Mouse (Mus musculus): ENCODE results near the gene Phc2. TPM values are rescaled to one million over a fixed set of nuclear protein-coding genes. Genes with fewer than 3 reads are reported as not detected.

Phc2 gene
- polyA plus RNA-seq, 1 experiment from 2014 or later: 7.5 TPM

DNA sequence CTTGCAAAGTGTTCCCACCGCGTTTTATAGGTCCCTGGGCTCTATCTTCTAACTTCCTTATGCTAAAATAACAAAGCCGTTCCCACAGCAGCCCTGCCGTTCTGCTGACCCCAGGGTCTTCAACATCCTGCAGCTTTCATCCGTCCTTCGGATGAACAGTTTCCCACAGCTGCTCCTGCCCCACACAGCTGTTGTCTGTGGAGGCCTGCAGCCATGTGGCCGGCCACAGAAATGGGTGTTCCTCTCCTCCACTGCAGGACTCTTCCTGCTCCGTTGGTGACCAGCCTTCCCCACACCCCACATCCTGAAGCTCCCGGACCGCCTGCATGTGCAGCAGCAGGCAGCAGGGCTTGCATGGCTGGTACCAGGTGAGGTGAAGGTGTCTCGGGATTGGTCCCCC, 17.3 kb upstream of the Phc2 start:
- 44% methylated on average over 11 of the region's 11 CpGs for WGBS
- Histone ChIP-seq H3K27ac (ENCODE audit: low read length) (no peak overlapping the region), H3K9me3 (replicated peaks; ENCODE audit: control insufficient read depth, low read length) (no peaks in the 10 kb centered on the region), H3K9ac (ENCODE audit: low read length) (no peak overlapping the region), H3K36me3 (ENCODE audit: control insufficient read depth, insufficient read depth) (no peaks in the 10 kb centered on the region), H3K27me3 (ENCODE audit: control insufficient read depth, insufficient read depth, low read length) (no peaks in the 10 kb centered on the region), H3K4me3 (ENCODE audit: low read length) (no peak overlapping the region), H3K4me2 (ENCODE audit: low read depth, low read length) (no peak overlapping the region), H3K4me1 (ENCODE audit: control insufficient read depth, insufficient read depth, low read length) (0 out of 2 replicates have a peak, but pooled peaks cover 3% of the 10 kb centered on the region)
- ATAC-seq (replicated peaks; ENCODE audit: extremely low read depth, insufficient read depth, low FRiP score): peak; percentile 19; the same call in 1 of the 2 replicates

DNA sequence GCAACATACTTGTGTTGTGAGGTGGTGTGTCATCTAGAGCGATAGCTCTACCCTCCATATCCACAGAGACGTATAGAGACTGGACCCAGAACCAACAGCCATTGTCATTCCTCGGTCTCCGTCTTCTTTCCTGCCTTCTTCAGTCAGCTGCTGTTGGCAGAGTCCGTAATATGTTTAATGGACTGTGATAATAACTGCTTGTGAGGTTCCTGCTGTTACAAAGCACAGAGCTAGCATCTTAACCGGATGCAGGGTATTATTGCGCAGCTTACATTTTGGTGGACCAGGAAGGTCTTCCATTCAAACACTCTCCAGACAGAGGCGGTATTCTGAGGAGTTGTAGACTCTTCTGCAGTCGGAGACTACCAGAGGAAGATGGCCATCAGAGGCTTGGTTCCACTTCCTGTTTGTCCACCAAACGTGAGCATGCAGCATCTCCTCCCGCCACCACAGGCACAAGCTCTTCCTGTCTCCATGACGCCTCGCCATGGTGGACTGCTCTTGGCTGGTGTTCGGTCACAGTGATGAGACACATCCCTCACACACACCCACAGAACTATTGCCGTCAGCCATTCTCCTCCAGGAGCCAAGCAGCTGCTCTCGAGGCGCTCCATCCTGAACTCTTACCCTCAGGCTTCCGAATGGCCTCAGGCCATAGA, 16.1 kb upstream of the Phc2 start:
- no peak for ATAC-seq (replicated peaks; ENCODE audit: extremely low read depth, insufficient read depth, low FRiP score)
- 0 out of 2 replicates have a peak, but pooled peaks cover 5% of the 10 kb centered on the region for H3K4me1 ChIP-seq (ENCODE audit: control insufficient read depth, insufficient read depth, low read length)

DNA sequence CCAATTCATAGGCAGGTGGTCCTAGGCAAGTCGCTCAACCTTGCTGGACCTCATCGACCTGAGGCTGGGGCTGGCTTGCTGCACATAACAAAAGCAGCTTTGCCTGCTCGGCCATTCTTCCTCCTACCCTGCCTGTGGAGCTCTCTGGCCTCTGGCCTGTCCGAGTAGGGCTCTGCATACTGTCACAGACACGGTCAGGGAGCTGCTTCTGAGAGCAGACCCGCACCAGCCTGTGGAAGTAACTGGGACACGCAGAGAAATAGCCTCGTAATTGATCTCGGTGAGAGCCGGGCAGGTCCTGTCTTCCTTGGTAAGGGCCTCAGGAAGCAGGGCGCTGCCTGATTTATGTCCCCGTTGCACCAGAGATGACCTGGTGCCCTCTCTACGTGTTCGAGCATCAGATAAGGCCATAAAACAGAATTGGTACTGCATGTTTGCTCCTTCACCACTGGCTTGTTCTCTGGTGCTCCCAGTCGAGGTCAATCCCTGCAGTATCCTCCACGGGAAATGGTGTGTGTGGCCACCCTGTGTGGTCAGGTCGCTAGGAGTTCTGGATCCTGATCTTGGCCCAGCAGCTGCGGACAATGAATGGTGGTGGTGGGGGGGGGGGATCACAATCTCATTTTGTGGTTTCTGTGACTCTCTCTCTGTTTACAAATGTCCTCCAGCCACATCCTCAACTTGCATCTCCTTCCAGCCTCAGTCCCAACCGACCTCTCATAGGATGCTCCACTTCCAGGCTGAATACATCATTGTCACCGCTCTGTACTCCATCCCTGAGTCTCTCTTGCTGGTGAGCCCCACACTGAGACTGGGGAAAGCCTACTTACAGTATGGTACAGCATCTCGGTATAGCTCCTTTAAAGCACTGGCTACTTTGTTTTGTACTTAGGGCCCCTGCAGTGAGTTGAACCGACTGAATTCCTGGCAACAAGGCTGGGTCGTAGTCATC, 12.5 kb upstream of the Phc2 start:
- ATAC-seq (replicated peaks; ENCODE audit: extremely low read depth, insufficient read depth, low FRiP score): no peak
- H3K4me1 ChIP-seq (ENCODE audit: control insufficient read depth, insufficient read depth, low read length): 0 out of 2 replicates have a peak, but pooled peaks cover 6% of the 10 kb centered on the region
- H3K9me3 ChIP-seq (replicated peaks; ENCODE audit: control insufficient read depth, low read length): no peaks in the 10 kb centered on the region
- 39% methylated on average over 23 of the region's 23 CpGs for WGBS
- no peak overlapping the region for H3K27ac ChIP-seq (ENCODE audit: low read length)
- no peak overlapping the region for H3K4me2 ChIP-seq (ENCODE audit: low read depth, low read length)
- no peaks in the 10 kb centered on the region for H3K36me3 ChIP-seq (ENCODE audit: control insufficient read depth, insufficient read depth)
- no peak overlapping the region for H3K4me3 ChIP-seq (ENCODE audit: low read length)
- H3K27me3 ChIP-seq (ENCODE audit: control insufficient read depth, insufficient read depth, low read length): no peaks in the 10 kb centered on the region
- no peak overlapping the region for H3K9ac ChIP-seq (ENCODE audit: low read length)

More for the DNA sequence above, 16.1 kb upstream of the Phc2 start:
- Histone ChIP-seq H3K36me3 (ENCODE audit: control insufficient read depth, insufficient read depth) (no peaks in the 10 kb centered on the region), H3K9me3 (replicated peaks; ENCODE audit: control insufficient read depth, low read length) (no peaks in the 10 kb centered on the region), H3K4me3 (ENCODE audit: low read length) (no peak overlapping the region), H3K27me3 (ENCODE audit: control insufficient read depth, insufficient read depth, low read length) (no peaks in the 10 kb centered on the region), H3K9ac (ENCODE audit: low read length) (no peak overlapping the region), H3K4me2 (ENCODE audit: low read depth, low read length) (no peak overlapping the region), H3K27ac (ENCODE audit: low read length) (no peak overlapping the region)
- 79% methylated on average over 18 of the region's 18 CpGs for WGBS

DNA sequence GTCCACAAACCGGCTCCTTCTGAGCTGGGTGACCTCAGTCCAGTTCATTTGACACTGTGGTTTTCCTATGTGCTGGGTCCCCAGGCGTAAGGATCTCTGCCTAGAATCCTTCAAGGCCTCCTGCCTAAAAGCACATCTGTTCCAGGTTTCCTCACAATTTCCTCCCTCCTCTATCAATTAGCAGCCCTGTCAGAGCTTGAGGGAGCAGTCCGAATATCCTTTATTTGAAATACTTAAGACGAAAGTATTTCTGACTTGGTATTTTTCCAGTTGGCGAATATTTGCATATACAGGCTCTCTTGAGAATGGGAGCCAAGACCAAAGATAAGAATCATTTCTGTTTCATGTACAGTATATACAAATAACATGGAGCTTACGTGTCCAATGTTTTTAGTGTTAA, 8.6 kb upstream of the Phc2 start:
- no peak overlapping the region for H3K27ac ChIP-seq (ENCODE audit: low read length)
- 69% methylated on average over 6 of the region's 6 CpGs for WGBS
- H3K36me3 ChIP-seq (ENCODE audit: control insufficient read depth, insufficient read depth): no peaks in the 10 kb centered on the region
- H3K9me3 ChIP-seq (replicated peaks; ENCODE audit: control insufficient read depth, low read length): no peaks in the 10 kb centered on the region
- H3K4me3 ChIP-seq (ENCODE audit: low read length): no peak overlapping the region
- no peak for ATAC-seq (replicated peaks; ENCODE audit: extremely low read depth, insufficient read depth, low FRiP score)
- 0 out of 2 replicates have a peak, but pooled peaks cover 6% of the 10 kb centered on the region for H3K4me1 ChIP-seq (ENCODE audit: control insufficient read depth, insufficient read depth, low read length)
- no peak overlapping the region for H3K9ac ChIP-seq (ENCODE audit: low read length)
- no peak overlapping the region for H3K4me2 ChIP-seq (ENCODE audit: low read depth, low read length)
- no peaks in the 10 kb centered on the region for H3K27me3 ChIP-seq (ENCODE audit: control insufficient read depth, insufficient read depth, low read length)

DNA sequence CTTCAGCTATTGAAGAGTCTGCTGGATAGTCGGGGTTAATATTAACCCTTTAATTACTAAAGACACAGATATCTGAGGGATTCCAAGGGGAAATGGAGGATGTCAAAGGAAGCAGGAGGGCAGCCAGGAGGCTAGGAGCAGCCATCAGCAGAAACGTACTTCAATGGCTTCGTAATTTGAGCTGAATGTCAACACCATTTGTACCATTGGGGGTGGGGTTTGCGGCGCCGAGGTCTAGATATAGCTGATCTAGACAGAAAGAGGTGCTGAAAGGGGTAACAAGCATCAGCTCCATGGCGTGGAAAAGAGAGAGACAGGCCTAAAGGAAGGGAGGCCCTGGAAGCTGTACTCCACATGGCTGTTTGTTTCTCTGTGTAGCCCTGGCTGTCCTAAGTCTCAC, 7.7 kb upstream of the Phc2 start:
- Histone ChIP-seq H3K27ac (ENCODE audit: low read length) (no peak overlapping the region), H3K4me1 (ENCODE audit: control insufficient read depth, insufficient read depth, low read length) (0 out of 2 replicates have a peak, but pooled peaks cover 6% of the 10 kb centered on the region), H3K4me3 (ENCODE audit: low read length) (no peak overlapping the region), H3K27me3 (ENCODE audit: control insufficient read depth, insufficient read depth, low read length) (no peaks in the 10 kb centered on the region), H3K4me2 (ENCODE audit: low read depth, low read length) (no peak overlapping the region), H3K9ac (ENCODE audit: low read length) (no peak overlapping the region), H3K36me3 (ENCODE audit: control insufficient read depth, insufficient read depth) (no peaks in the 10 kb centered on the region), H3K9me3 (replicated peaks; ENCODE audit: control insufficient read depth, low read length) (no peaks in the 10 kb centered on the region)
- ATAC-seq (replicated peaks; ENCODE audit: extremely low read depth, insufficient read depth, low FRiP score): no peak
- WGBS: 13% methylated on average over 7 of the region's 7 CpGs

DNA sequence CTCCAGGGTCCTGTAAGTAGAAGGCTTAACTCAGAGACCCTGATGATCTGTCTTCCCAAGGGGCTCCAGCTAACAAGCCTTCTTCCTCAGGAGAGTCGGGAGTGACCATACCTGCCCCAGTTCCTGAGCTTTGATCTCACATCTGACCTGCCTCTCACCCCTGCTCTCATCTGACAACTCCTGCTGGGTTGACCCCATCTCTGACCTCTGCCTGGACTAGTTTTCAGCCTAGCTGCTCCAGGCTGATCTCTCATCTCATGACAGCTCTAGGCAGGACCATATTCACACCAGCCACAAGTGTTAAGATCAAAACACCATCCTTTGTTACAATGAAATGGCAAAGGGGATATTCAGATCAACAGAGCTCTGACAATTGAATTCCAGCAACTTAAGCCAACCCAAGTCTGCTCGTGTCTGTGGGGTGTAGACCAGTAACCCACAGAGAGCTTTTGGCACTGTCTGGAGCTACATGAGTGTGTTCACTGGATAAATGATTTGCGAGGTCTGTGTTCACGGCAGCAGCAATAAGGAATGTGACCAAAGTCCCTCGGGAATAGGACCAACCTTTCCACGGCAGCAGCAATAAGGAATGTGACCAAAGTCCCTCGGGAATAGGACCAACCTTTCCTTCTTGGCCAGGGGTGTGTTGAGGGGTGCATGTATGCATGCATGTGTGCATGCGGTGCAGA, 5.8 kb upstream of the Phc2 start:
- 0 out of 2 replicates have a peak, but pooled peaks cover 6% of the 10 kb centered on the region for H3K4me1 ChIP-seq (ENCODE audit: control insufficient read depth, insufficient read depth, low read length)

DNA sequence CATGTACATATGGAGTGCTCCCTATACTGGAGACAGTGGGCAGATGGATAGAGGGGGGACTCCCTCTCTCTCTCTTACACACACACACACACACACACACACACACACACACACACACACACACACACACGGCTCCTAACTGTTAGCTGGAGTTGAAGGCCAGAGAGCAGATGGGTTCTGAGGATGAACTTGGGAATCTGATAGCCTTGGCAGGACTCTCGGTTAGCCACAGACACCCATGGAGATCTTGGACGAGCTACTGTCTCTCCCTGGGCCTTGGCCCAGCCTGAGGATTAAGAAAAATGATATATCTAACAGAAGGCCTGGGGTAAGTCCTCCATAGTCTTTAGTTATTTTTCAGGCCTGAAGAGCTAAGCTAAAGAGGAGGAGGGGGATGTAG, 3.0 kb upstream of the Phc2 start:
- Histone ChIP-seq H3K27me3 (ENCODE audit: control insufficient read depth, insufficient read depth, low read length) (peaks cover 5% of the 10 kb centered on the region; the same call in 1 of the 2 replicates), H3K27ac (ENCODE audit: low read length) (no peak overlapping the region), H3K9ac (ENCODE audit: low read length) (no peak overlapping the region), H3K4me1 (ENCODE audit: control insufficient read depth, insufficient read depth, low read length) (0 out of 2 replicates have a peak, but pooled peaks cover 12% of the 10 kb centered on the region), H3K4me3 (ENCODE audit: low read length) (no peak overlapping the region), H3K4me2 (ENCODE audit: low read depth, low read length) (no peak overlapping the region), H3K36me3 (ENCODE audit: control insufficient read depth, insufficient read depth) (no peaks in the 10 kb centered on the region), H3K9me3 (replicated peaks; ENCODE audit: control insufficient read depth, low read length) (no peaks in the 10 kb centered on the region)
- 65% methylated on average over 3 of the region's 3 CpGs for WGBS
- no peak for ATAC-seq (replicated peaks; ENCODE audit: extremely low read depth, insufficient read depth, low FRiP score)

More for the DNA sequence above, 5.8 kb upstream of the Phc2 start:
- no peak for ATAC-seq (replicated peaks; ENCODE audit: extremely low read depth, insufficient read depth, low FRiP score)
- Histone ChIP-seq H3K9ac (ENCODE audit: low read length) (no peak overlapping the region), H3K9me3 (replicated peaks; ENCODE audit: control insufficient read depth, low read length) (no peaks in the 10 kb centered on the region), H3K36me3 (ENCODE audit: control insufficient read depth, insufficient read depth) (no peaks in the 10 kb centered on the region), H3K4me2 (ENCODE audit: low read depth, low read length) (no peak overlapping the region), H3K27me3 (ENCODE audit: control insufficient read depth, insufficient read depth, low read length) (no peaks in the 10 kb centered on the region), H3K27ac (ENCODE audit: low read length) (no peak overlapping the region), H3K4me3 (ENCODE audit: low read length) (no peak overlapping the region)
- WGBS: 51% methylated on average over 8 of the region's 8 CpGs

DNA sequence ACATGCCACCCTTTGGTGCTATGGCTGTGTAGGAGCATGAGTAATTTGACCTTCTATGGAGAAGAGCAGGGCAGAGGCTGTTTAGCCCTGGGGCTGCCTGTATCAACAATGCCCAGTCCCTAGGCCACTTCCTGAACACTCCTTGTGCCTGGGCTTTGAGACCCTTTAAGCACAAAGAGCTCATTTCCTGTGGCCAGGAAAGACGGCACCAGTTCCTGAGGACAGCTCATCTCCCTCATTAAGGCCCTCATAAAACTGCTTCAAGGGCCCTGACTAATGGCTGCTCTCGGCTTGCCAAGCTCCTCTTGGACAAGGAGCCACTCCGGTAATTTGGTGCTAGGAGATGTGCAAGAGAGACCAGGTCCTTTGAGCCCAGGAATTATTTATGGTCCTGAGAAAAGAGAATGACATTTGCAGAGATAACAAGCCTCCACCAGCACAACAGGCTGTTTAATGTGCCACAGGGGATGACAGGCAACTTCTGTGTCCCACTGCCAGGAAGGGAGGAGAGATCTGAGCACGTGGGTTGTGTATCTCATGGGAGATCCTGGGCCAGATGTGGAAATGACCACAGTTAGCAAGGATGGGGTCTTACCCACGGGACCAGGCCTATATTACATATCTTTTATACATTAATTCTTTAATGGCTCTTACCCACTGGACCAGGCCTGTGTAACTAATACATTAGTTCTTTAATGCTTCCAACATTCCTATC, 1.8 kb upstream of the Phc2 start:
- Histone ChIP-seq H3K9me3 (replicated peaks; ENCODE audit: control insufficient read depth, low read length) (no peaks in the 10 kb centered on the region), H3K36me3 (ENCODE audit: control insufficient read depth, insufficient read depth) (no peaks in the 10 kb centered on the region), H3K4me2 (ENCODE audit: low read depth, low read length) (no peak overlapping the region), H3K9ac (ENCODE audit: low read length) (no peak overlapping the region), H3K27ac (ENCODE audit: low read length) (no peak overlapping the region), H3K4me3 (ENCODE audit: low read length) (no peak overlapping the region), H3K27me3 (ENCODE audit: control insufficient read depth, insufficient read depth, low read length) (peaks cover 8% of the 10 kb centered on the region; the same call in 1 of the 2 replicates), H3K4me1 (ENCODE audit: control insufficient read depth, insufficient read depth, low read length) (0 out of 2 replicates have a peak, but pooled peaks cover 9% of the 10 kb centered on the region)
- WGBS: 39% methylated on average over 5 of the region's 5 CpGs
- ATAC-seq (replicated peaks; ENCODE audit: extremely low read depth, insufficient read depth, low FRiP score): no peak
